Mouse (Mus musculus): ENCODE results near the gene Sgcd. TPM values are rescaled to one million over a fixed set of nuclear protein-coding genes. Genes with fewer than 3 reads are reported as not detected.

Sgcd gene
- total RNA-seq, 1 experiment from 2014 or later, result 14.5 TPM

- DNase-seq, result no peak
Measured at GRCm38 (mm10) chr11:47460149-47460548, 528.6 kb downstream of the Sgcd start.

GRCm38 (mm10) chr11:47459214-47459613 lies 529.6 kb downstream of the Sgcd start:
- DNase-seq, result no peak

DNA sequence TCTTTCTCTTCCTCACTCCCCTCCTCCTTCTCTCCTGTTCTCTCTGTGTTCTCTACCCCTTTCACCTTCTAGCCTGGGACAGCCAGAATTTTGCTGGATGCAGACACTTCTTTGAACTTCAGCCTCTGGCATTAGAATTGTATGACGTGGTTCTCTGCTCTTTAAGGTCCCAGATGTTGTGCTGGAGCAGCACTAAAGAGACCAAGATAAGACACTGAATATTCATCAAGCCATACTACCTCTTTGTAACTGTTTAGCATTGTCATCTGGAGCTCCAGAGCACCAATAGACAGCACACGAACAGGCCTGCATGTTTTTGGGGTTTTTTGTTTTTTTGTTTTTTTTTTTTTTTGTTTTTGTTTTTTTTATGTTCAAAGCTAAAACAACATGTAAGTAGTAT lies 541.0 kb downstream of the Sgcd start:
- DNase-seq, result no peak

- DNase-seq, result no peak
Measured at GRCm38 (mm10) chr11:47446337-47446736, 542.4 kb downstream of the Sgcd start.

- no peak for DNase-seq
Measured at GRCm38 (mm10) chr11:47445683-47446082, 543.1 kb downstream of the Sgcd start.

DNA sequence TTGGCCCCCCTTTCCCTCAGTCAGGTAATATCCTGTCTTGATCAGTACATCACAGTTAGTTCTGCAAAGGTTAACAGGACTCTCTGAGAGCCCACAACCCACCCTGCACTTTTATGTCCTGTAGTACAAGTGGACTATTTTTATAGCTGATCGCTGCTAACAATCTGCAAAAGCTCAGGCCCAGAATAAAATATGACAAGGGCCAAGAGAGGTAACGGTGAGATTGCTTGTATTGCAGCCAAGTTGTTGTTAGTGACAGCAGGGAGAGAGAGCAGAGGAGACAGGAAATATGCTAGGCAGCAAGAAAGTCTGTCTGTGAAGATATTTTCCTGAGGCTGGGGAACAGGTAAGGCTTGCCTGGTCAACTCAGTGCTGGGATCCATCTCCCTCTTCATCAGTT lies 546.5 kb downstream of the Sgcd start:
- no peak for DNase-seq

- no peak for DNase-seq
Measured at GRCm38 (mm10) chr11:47399607-47400006, 589.2 kb downstream of the Sgcd start.

DNA sequence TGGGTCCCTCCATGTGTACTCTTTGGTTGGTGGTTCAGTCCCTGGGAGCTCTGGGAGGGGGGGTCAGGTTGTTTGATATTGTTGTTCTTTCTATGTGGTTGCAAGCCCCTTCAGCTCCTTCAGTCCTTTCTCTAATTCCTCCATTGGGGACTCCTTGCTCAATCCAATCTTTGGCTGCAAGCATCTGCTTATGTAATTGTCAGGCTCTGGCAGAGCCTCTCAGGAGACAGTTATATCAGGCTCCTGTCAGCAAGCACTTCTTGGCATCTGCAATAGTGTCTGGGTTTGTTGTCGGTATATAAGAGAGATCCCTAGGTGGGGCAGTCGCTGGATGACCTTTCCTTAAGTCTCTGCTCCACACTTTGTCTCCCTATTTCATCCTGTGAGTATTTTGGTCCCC lies 598.0 kb downstream of the Sgcd start:
- peak; percentile 31 for DNase-seq

DNA sequence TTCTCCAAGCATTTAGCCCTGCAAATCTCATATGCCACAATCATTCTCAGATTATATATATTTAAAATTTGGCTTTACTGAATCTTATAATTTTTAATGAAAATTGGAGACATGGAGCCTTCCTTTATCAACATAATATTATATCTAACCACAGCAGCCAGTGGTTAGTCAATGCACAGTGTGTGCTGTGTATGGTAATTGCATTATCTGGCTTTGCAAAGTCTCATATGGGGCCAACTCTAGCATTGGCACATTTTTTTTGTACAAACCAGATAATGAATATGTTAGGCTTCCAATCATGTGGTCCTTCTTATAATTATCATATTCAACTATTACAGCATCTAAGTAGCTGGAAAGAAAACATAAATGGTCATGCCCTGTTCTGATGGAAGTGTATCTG lies 599.4 kb downstream of the Sgcd start:
- no peak for DNase-seq

- DNase-seq, result no peak
Measured at GRCm38 (mm10) chr11:47387726-47388125, 601.0 kb downstream of the Sgcd start.

DNA sequence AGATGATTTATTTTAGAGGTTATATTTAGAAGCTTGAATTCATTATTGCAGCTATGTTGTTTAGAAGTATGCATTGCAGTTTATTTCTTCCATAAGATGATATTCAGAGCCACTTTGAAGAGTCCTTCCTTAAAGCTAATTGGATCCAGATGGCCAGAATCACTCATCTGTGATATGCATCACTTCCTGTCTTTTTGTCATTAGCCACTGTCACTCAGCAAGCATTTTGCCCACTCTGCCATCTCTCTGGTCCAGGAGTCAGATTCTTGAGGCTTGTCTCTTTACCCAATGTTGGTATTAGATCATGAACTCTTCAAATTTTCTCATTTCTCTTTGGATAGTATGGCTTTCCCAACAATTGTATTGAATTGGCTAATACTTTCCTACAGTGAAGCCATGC lies 602.6 kb downstream of the Sgcd start:
- DNase-seq, result no peak

- DNase-seq, result no peak
Measured at GRCm38 (mm10) chr11:47379630-47379958, 609.2 kb downstream of the Sgcd start.

DNA sequence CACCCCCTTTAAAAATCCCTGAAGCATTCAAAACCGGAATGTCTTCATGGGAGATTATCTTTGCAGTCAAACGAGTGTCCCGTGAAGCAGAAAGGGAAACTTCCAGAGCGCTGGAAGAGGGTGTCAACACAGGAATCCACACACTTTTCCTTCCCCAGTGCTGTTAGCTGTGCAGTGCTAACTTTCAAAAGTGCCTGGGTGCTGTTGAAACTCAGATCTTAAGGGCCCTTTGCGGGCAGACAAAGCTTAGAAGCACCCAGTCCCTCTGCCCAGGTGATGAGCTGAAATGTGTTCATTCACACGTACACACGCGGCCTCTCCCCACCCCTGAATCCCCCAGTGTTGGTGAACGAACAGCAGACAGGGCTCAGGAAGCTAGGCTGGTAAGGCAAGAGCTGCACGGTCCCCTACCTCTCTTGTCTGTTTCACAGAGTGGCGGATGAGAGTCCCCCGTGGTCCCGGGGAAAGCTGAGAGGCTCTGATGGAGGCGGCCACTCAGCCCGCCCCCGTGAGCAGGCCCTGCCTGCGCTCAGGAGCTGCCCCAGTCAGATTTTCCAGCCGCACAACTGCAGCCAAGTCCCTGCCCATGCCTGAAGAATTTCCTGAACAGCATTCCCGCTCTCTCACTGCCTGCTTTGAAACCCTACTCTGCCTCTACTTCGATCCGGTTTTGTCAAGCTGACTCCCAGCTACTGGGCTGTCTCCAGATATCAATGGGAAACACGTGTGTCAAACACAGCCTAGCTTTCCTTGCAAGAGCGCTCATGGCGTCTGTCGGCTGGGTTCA lies 609.7 kb downstream of the Sgcd start:
- DNase-seq, result peak; percentile 55

GRCm38 (mm10) chr11:47377421-47377820 lies 611.3 kb downstream of the Sgcd start:
- DNase-seq, result no peak

GRCm38 (mm10) chr11:47376915-47377314 lies 611.9 kb downstream of the Sgcd start:
- no peak for DNase-seq

DNA sequence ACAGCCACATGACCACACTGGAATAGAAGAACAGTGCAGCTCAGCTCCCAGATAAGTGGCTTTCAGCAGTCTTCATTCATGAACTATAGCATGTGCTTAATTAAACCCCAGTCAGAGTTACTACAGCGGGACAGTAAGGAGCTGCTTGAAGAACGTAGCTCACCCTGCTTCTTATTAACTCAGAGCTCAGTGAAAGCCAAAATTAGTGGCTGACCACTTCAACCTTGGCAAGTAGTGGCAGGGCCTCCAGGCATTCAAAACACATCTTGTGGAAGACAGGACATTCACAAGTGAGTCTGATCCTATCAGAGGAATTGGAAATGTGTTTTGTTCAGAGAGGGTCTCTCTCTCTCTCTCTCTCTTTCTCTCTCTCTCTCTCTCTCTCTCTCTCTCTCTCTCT lies 617.2 kb downstream of the Sgcd start:
- DNase-seq, result no peak

GRCm38 (mm10) chr11:47351585-47351984 lies 637.2 kb downstream of the Sgcd start:
- no peak for DNase-seq

GRCm38 (mm10) chr11:47343486-47343885 lies 645.3 kb downstream of the Sgcd start:
- DNase-seq, result no peak

- no peak for DNase-seq
Measured at GRCm38 (mm10) chr11:47333702-47334101, 655.1 kb downstream of the Sgcd start.

DNA sequence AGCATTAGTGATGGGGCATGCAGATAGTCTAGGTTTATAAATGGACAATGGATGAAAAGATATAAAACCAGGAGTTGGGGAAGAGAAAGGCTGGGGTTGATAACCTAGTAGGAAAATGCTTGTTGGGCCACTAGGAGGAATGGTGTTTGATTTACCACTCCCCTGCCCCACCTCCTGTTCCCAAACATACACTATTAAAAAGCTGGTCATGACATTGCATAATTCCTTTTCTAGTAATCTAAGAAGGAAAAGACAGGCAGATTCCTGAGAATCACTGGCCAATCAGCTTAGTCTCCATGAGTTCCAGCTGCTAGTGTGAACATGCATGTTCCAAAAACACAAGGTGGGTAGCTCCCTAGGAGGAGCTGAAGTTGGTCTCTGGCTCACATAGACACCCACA lies 683.2 kb downstream of the Sgcd start:
- no peak for DNase-seq

- DNase-seq, result peak; percentile 21
Measured at GRCm38 (mm10) chr11:47304702-47305450, 683.9 kb downstream of the Sgcd start.

GRCm38 (mm10) chr11:47299777-47300176 lies 689.0 kb downstream of the Sgcd start:
- DNase-seq, result no peak

GRCm38 (mm10) chr11:47297805-47298340 lies 690.9 kb downstream of the Sgcd start:
- no peak for DNase-seq

GRCm38 (mm10) chr11:47294741-47295140 lies 694.0 kb downstream of the Sgcd start:
- no peak for DNase-seq
